Comparison of ENCODE assay signal across 22 mouse cellular contexts in genomic region chr17:26843229-26843567, GRCm38 (mm10). TPM values are rescaled to one million over a fixed set of nuclear protein-coding genes. Genes with fewer than 3 reads are reported as not detected.
DNase-seq lines count a peak whose midpoint lies in the region; ATAC-seq and TF ChIP-seq lines count a peak whose summit lies in the region.
"Had no signal": no experiment of that assay in that cellular context is flagged by ENCODE, and none has a peak within 500 bp of the region (broad histone marks: within the 10 kb centered on the region; RNA-seq: fewer than 3 reads in every experiment).

No protein-coding gene starts in this region.

- peak overlapping the region; percentile 79 for H3K4me2 ChIP-seq in heart, embryonic 14.5 days (ENCODE audit: low read length)
- H3K4me2 ChIP-seq in limb, embryonic 11.5 days (ENCODE audit: low read depth, severe bottlenecking), result no peak overlapping the region
- H3K4me2 ChIP-seq: embryonic facial prominence, embryonic 12.5 days; intestine, embryonic 15.5 days; liver, embryonic 12.5 days; midbrain, embryonic 12.5 days had no signal

- 15% methylated on average over 14 of the region's 14 CpGs for WGBS in heart, adult 2 months
- WGBS in spleen, adult 2 months, result 8% methylated on average over 14 of the region's 14 CpGs
- WGBS in heart, embryonic 14.5 days, result 3% methylated on average over 14 of the region's 14 CpGs
- WGBS in limb, embryonic 11.5 days, result under 1% methylated on average over 14 of the region's 14 CpGs

- TF ChIP-seq EP300 in heart, adult 2 months (IDR thresholded peaks at IDR 0.05; ENCODE audit: insufficient read depth, low read depth, low read length), result no peak

- peak overlapping the region; percentile 16; the same call in 1 of the 2 replicates for H3K4me3 ChIP-seq in heart, adult 2 months
- no peak overlapping the region for H3K4me3 ChIP-seq in spleen, adult 2 months (ENCODE audit: extremely low read depth, insufficient read depth, insufficient read length)
- H3K4me3 ChIP-seq in heart, embryonic 14.5 days (ENCODE audit: control insufficient read depth in 1 of 2, insufficient read depth in 1 of 2, low read depth in 1 of 2, low read length in 2 of 2), result peak overlapping the region; percentile 19 to 81
- no peak overlapping the region for H3K4me3 ChIP-seq in limb, embryonic 11.5 days (ENCODE audit: low read depth, low read length)
- H3K4me3 ChIP-seq: embryonic facial prominence, embryonic 12.5 days; hindbrain, embryonic 10.5 days; intestine, embryonic 15.5 days; liver, embryonic 12.5 days; midbrain, embryonic 12.5 days; myocyte had no signal

- no peak for ATAC-seq in heart, embryonic 14.5 days (ENCODE audit: insufficient number of reproducible peaks, insufficient read depth, low FRiP score, low read depth)
- no peak for ATAC-seq in limb, embryonic 11.5 days (ENCODE audit: insufficient number of reproducible peaks, low FRiP score, low TSS enrichment, low read depth)
- ATAC-seq: intestine, embryonic 15.5 days; liver, embryonic 12.5 days had no signal

- DNase-seq in heart, adult 2 months, result peak in 1 of 2 experiments; percentile 11
- no peak for DNase-seq in heart, postnatal 4 days
- no peak for DNase-seq in spleen, adult 2 months (ENCODE audit: low read depth in 1 of 2, low spot score in 2 of 2)
- DNase-seq in spleen, postnatal 4 days (ENCODE audit: low spot score in 2 of 2), result no peak
- DNase-seq in limb, embryonic 11.5 days (ENCODE audit: low spot score), result peak; percentile 51
- no peak for DNase-seq in spleen, postnatal 36 days (ENCODE audit: low spot score in 2 of 2)
- no peak for DNase-seq in left cerebral cortex, postnatal 10 days (ENCODE audit: extremely low spot score in 1 of 2, low spot score in 2 of 2)
- DNase-seq: gastrocnemius, postnatal 25 days; kidney, postnatal 4 days; lung, embryonic 14.5 days; lung, postnatal 4 days had no signal

- H3K27ac ChIP-seq in heart, adult 2 months, result peak overlapping the region; percentile 83
- peak overlapping the region; percentile 4; the same call in 1 of the 2 replicates for H3K27ac ChIP-seq in spleen, adult 2 months (ENCODE audit: insufficient read depth, low read length)
- peak overlapping the region; percentile 97 for H3K27ac ChIP-seq in heart, embryonic 14.5 days (replicated peaks in 1 of 2; ENCODE audit: control insufficient read depth in 1 of 2, insufficient read depth in 1 of 2, low read depth in 2 of 2, low read length in 2 of 2)
- no peak overlapping the region for H3K27ac ChIP-seq in limb, embryonic 11.5 days (replicated peaks; ENCODE audit: low read depth, low read length)
- H3K27ac ChIP-seq: embryonic facial prominence, embryonic 12.5 days; hindbrain, embryonic 10.5 days; intestine, embryonic 15.5 days; liver, embryonic 12.5 days; midbrain, embryonic 12.5 days had no signal

- H3K9me3 ChIP-seq in heart, embryonic 14.5 days (ENCODE audit: control insufficient read depth, low read length), result no peaks in the 10 kb centered on the region
- H3K9me3 ChIP-seq in limb, embryonic 11.5 days (ENCODE audit: control insufficient read depth, low read length), result no peaks in the 10 kb centered on the region
- H3K9me3 ChIP-seq: embryonic facial prominence, embryonic 12.5 days; hindbrain, embryonic 10.5 days; intestine, embryonic 15.5 days; liver, embryonic 12.5 days; midbrain, embryonic 12.5 days had no signal

- peaks cover 14% of the 10 kb centered on the region for H3K27me3 ChIP-seq in heart, adult 2 months (ENCODE audit: control insufficient read depth, insufficient read depth, low read length)
- H3K27me3 ChIP-seq in spleen, adult 2 months (ENCODE audit: control insufficient read depth, insufficient read depth, low read length), result peaks cover 40% of the 10 kb centered on the region
- peaks cover 43% of the 10 kb centered on the region for H3K27me3 ChIP-seq in heart, embryonic 14.5 days (ENCODE audit: control insufficient read depth, insufficient read depth, low read length)
- peaks cover 90% of the 10 kb centered on the region for H3K27me3 ChIP-seq in limb, embryonic 11.5 days (ENCODE audit: control insufficient read depth, insufficient read depth, low read length)

- H3K9ac ChIP-seq in heart, adult 2 months (ENCODE audit: low read depth, low read length), result peak overlapping the region; percentile 49; the same call in 1 of the 2 replicates
- peak overlapping the region; percentile 100 for H3K9ac ChIP-seq in heart, embryonic 14.5 days (ENCODE audit: low read length)
- H3K9ac ChIP-seq in limb, embryonic 11.5 days (ENCODE audit: low read length), result no peak overlapping the region
- H3K9ac ChIP-seq: embryonic facial prominence, embryonic 12.5 days; intestine, embryonic 15.5 days; liver, embryonic 12.5 days; lung, embryonic 14.5 days; midbrain, embryonic 12.5 days had no signal

- intact Hi-C loops in heart, adult 2 months (cut with DNase I), result no loop called here
- intact Hi-C loops in left cerebral cortex, postnatal 10 days (cut with DNase I), result no loop called here

- no peak for TF ChIP-seq CTCF in heart, adult 2 months (IDR thresholded peaks at IDR 0.05)
- TF ChIP-seq CTCF in spleen, adult 2 months (IDR thresholded peaks at IDR 0.05; ENCODE audit: extremely low read depth, insufficient read depth, insufficient read length, insufficient replicate concordance), result no peak

- H3K4me1 ChIP-seq in heart, adult 2 months (ENCODE audit: control insufficient read depth, insufficient read depth, low read length), result no peaks in the 10 kb centered on the region
- H3K4me1 ChIP-seq in spleen, adult 2 months (ENCODE audit: control insufficient read depth, insufficient read depth, insufficient read length), result peaks cover 4% of the 10 kb centered on the region
- H3K4me1 ChIP-seq in heart, embryonic 14.5 days (ENCODE audit: control insufficient read depth in 2 of 2, insufficient read depth in 2 of 2, low read length in 2 of 2), result peaks cover 0 to 8% of the 10 kb centered on the region in 2 experiments; a peak in 2 of 4 replicates
- peaks cover 2% of the 10 kb centered on the region; the same call in 1 of the 2 replicates for H3K4me1 ChIP-seq in limb, embryonic 11.5 days (ENCODE audit: control insufficient read depth, insufficient read depth, low read length)
- H3K4me1 ChIP-seq: liver, embryonic 12.5 days had no signal

- TF ChIP-seq POLR2A in heart, adult 2 months (IDR thresholded peaks at IDR 0.05; ENCODE audit: insufficient read depth, low read depth, low read length), result no peak
- TF ChIP-seq POLR2A in spleen, adult 2 months (IDR thresholded peaks at IDR 0.05; ENCODE audit: low read depth, low read length), result no peak

- 0 out of 2 replicates have a peak, but pooled peaks cover 3% of the 10 kb centered on the region for H3K79me2 ChIP-seq in heart, adult 2 months (replicated peaks; ENCODE audit: control insufficient read depth, insufficient read depth, low read length)

- H3K36me3 ChIP-seq in heart, adult 2 months (ENCODE audit: control insufficient read depth, insufficient read depth, low read length), result no peaks in the 10 kb centered on the region
- no peaks in the 10 kb centered on the region for H3K36me3 ChIP-seq in spleen, adult 2 months (ENCODE audit: control insufficient read depth, insufficient read depth, low read length)
- H3K36me3 ChIP-seq in heart, embryonic 14.5 days (ENCODE audit: control insufficient read depth, insufficient read depth, low read length), result peaks cover 13% of the 10 kb centered on the region
- no peaks in the 10 kb centered on the region for H3K36me3 ChIP-seq in limb, embryonic 11.5 days (ENCODE audit: control insufficient read depth, insufficient read depth, low read length)
- H3K36me3 ChIP-seq: embryonic facial prominence, embryonic 12.5 days; hindbrain, embryonic 10.5 days; intestine, embryonic 15.5 days; liver, embryonic 12.5 days; midbrain, embryonic 12.5 days had no signal

RNA-seq across cellular contexts. Expression of gene Nkx2-5, which starts 1.6 kb away (rescaled TPM):
- total RNA-seq in heart, adult 2 months (2021), result 10 to 100 TPM; 87.1 to 96.3 TPM
- 72.6 and 104 TPM in 2 replicates for polyA plus RNA-seq in heart, adult 2 months (2012; rRNA removed)
- 100 to 1,000 TPM; 123 to 128 TPM for total RNA-seq in heart, postnatal 4 days (2021)
- polyA plus RNA-seq in spleen, adult 2 months (2012; rRNA removed), result 19.8 and 34.6 TPM in 2 replicates
- 172 and 177 TPM in 2 replicates for polyA plus RNA-seq in heart, embryonic 14.5 days (2014; fragmentation: Nextera tagmentation; extraction: Ambion mirVana)
- polyA plus RNA-seq in limb, embryonic 11.5 days (2014; fragmentation: Nextera tagmentation; extraction: Ambion mirVana), result 0.16 TPM in 1 of 2 replicates, not detected in the other
- total RNA-seq in left cerebral cortex, postnatal 10 days (2021), result not detected
- total RNA-seq: gastrocnemius, postnatal 25 days; layer of hippocampus, postnatal 25 days; left cerebral cortex, postnatal 36 days had no signal
- polyA plus RNA-seq: frontal cortex, adult 2 months; hindbrain, embryonic 10.5 days; intestine, embryonic 15.5 days; kidney, embryonic 14.5 days; midbrain, embryonic 12.5 days had no signal

Comparison
In these comparisons a context has a peak if more than half of its experiments do, and no peak if none do; other contexts are left out.
1. H3K4me3 ChIP-seq: peak in heart, adult 2 months (single experiment) and heart, embryonic 14.5 days (2 of 2); none in spleen, adult 2 months (single experiment) and limb, embryonic 11.5 days (single experiment).
2. RNA of gene Nkx2-5, which starts 1.6 kb away (polyA plus RNA-seq): 172 to 177 TPM in heart, embryonic 14.5 days, 72.6 to 104 TPM in heart, adult 2 months and 19.8 to 34.6 TPM in spleen, adult 2 months; 0.16 TPM in limb, embryonic 11.5 days; every median in the first group is over 10 times any median in the second.